Mouse (Mus musculus) midbrain, postnatal 0 days (tissue): ENCODE measurements at regions not wholly inside any gene's neighbourhood (a gene's known extent, or its start where the extent isn't known, plus 50 kb on each side); places are given as distances from the start of the nearest gene placed in this dataset.
A peak's percentile ranks its signal among the peaks of the same experiment; 100 is the strongest.

ENCODE experiments used
- ATAC-seq: fragments of 200-750 bp; cut with Nextera tagmentation; 2 replicates; pipeline ENCODE4 v1.8.0; 2017; ENCODE audit warnings: moderate number of reproducible peaks, mild to moderate bottlenecking, moderate TSS enrichment, moderate library complexity; ENCODE audit not compliant: low FRiP score
- DNase-seq: peaks from one replicate; pipeline ENCODE4 v3.0.0-alpha.2; 2015; ENCODE audit warnings: low spot score
- H3K27ac ChIP-seq: fragments of 300-500 bp; sonication (generic); 2 replicates; pipeline ENCODE4 v1.5.1; 2014; ENCODE audit warnings: low read depth, mild to moderate bottlenecking, low read length, mixed read lengths
- H3K27me3 ChIP-seq: fragments of 300-500 bp; sonication (generic); 2 replicates; pipeline ENCODE4 v1.6.1; 2014; ENCODE audit warnings: low read length, control low read depth, mixed read lengths; ENCODE audit not compliant: insufficient read depth
- H3K36me3 ChIP-seq: fragments of 300-500 bp; sonication (generic); 2 replicates; pipeline ENCODE4 v1.6.1; 2014; ENCODE audit warnings: low read length, control low read depth, mixed read lengths; ENCODE audit not compliant: insufficient read depth
- H3K4me1 ChIP-seq: fragments of 300-500 bp; sonication (generic); 2 replicates; pipeline ENCODE4 v1.6.1; 2014; ENCODE audit warnings: mild to moderate bottlenecking, control low read depth, antibody characterized with exemption, low read length, mixed read lengths; ENCODE audit not compliant: insufficient read depth
- H3K4me2 ChIP-seq: fragments of 300-500 bp; sonication (generic); 2 replicates; pipeline ENCODE4 v1.6.1; 2014; ENCODE audit warnings: low read depth, mild to moderate bottlenecking, low read length, mixed read lengths; ENCODE audit not compliant: poor library complexity, severe bottlenecking
- H3K4me3 ChIP-seq: fragments of 300-500 bp; sonication (generic); 2 replicates; pipeline ENCODE4 v1.5.1; 2014; ENCODE audit warnings: low read depth, mild to moderate bottlenecking, low read length, moderate library complexity
- H3K9ac ChIP-seq: fragments of 300-500 bp; sonication (generic); replicated peaks from 2 replicates; pipeline ENCODE4 v1.6.1; 2014; ENCODE audit warnings: mild to moderate bottlenecking, low read length, moderate library complexity, mixed read lengths; ENCODE audit not compliant: poor library complexity, severe bottlenecking
- H3K9me3 ChIP-seq: fragments of 300-500 bp; sonication (generic); 2 replicates; pipeline ENCODE4 v1.6.1; 2016; ENCODE audit warnings: low read length, control low read depth
- CTCF ChIP-seq: IDR thresholded peaks from 2 replicates; pipeline ENCODE4 v1.5.1; 2016; ENCODE audit warnings: antibody characterized with exemption, mild to moderate bottlenecking
- WGBS: fragments of 180-500 bp; shearing (Covaris S2); extraction: QIAGEN DNeasy Blood & Tissue Kit; methylation state at CpG from one replicate; pipeline ENCODE4 v1.1.7; 2014; 5-methylcytosine and 5-hydroxymethylcytosine counted together

GRCm38 (mm10) chr6:12812467-12812866 is 63.3 kb upstream of the Thsd7a start:
- ATAC-seq = no peak

GRCm38 (mm10) chr6:12812036-12812435 is 62.8 kb upstream of the Thsd7a start:
- no peak overlapping the region for H3K27ac ChIP-seq
- WGBS = 85% methylated on average over 1 of the region's 1 CpGs
- TF ChIP-seq CTCF = no peak

More at GRCm38 (mm10) chr6:12812467-12812866, 63.3 kb upstream of the Thsd7a start:
- no peak overlapping the region for H3K4me3 ChIP-seq
- 89% methylated on average over 1 of the region's 1 CpGs for WGBS
- no peaks in the 10 kb centered on the region for H3K36me3 ChIP-seq
- DNase-seq = no peak
- no peak overlapping the region for H3K9ac ChIP-seq
- H3K27me3 ChIP-seq = no peaks in the 10 kb centered on the region
- TF ChIP-seq CTCF = no peak
- no peaks in the 10 kb centered on the region for H3K9me3 ChIP-seq
- no peak overlapping the region for H3K27ac ChIP-seq
- H3K4me1 ChIP-seq = no peaks in the 10 kb centered on the region
- no peak overlapping the region for H3K4me2 ChIP-seq

GRCm38 (mm10) chr6:12809601-12810000 is 60.4 kb upstream of the Thsd7a start:
- Histone ChIP-seq H3K9me3 (no peaks in the 10 kb centered on the region), H3K27ac (no peak overlapping the region), H3K9ac (no peak overlapping the region), H3K4me3 (no peak overlapping the region), H3K36me3 (no peaks in the 10 kb centered on the region), H3K4me2 (no peak overlapping the region), H3K27me3 (no peaks in the 10 kb centered on the region), H3K4me1 (no peaks in the 10 kb centered on the region)
- WGBS = 56% methylated on average over 5 of the region's 5 CpGs
- DNase-seq (peak; percentile 63), ATAC-seq (no peak)
- TF ChIP-seq CTCF = no peak

More at GRCm38 (mm10) chr6:12812036-12812435, 62.8 kb upstream of the Thsd7a start:
- H3K4me3 ChIP-seq = no peak overlapping the region
- H3K27me3 ChIP-seq = no peaks in the 10 kb centered on the region
- DNase-seq = no peak
- H3K9ac ChIP-seq = no peak overlapping the region
- no peak for ATAC-seq
- no peak overlapping the region for H3K4me2 ChIP-seq
- no peaks in the 10 kb centered on the region for H3K4me1 ChIP-seq
- no peaks in the 10 kb centered on the region for H3K9me3 ChIP-seq
- no peaks in the 10 kb centered on the region for H3K36me3 ChIP-seq
